Mouse (Mus musculus) hindbrain, embryonic 11.5 days (tissue): ENCODE measurements at regions not wholly inside any gene's neighbourhood (a gene's known extent, or its start where the extent isn't known, plus 50 kb on each side); places are given as distances from the start of the nearest gene placed in this dataset.

Experiments
- ATAC-seq: fragments of 200-750 bp; cut with Nextera tagmentation; 2 replicates; pipeline ENCODE4 v1.8.0; 2017; ENCODE audit warnings: mild to moderate bottlenecking, moderate TSS enrichment, moderate library complexity; ENCODE audit not compliant: low FRiP score
- DNase-seq: peaks from one replicate; pipeline ENCODE4 v3.0.0-alpha.2; 2015; ENCODE audit warnings: low spot score
- H3K27ac ChIP-seq: fragments of 300-500 bp; sonication (generic); 2 replicates; pipeline ENCODE4 v1.5.1; 2014; ENCODE audit warnings: mild to moderate bottlenecking, low read depth, low read length
- H3K27me3 ChIP-seq: fragments of 300-500 bp; sonication (generic); 2 replicates; pipeline ENCODE4 v1.6.1; 2014; ENCODE audit warnings: mild to moderate bottlenecking, low read length, moderate library complexity, mixed read lengths; ENCODE audit not compliant: control insufficient read depth, insufficient read depth
- H3K36me3 ChIP-seq: fragments of 300-500 bp; sonication (generic); 2 replicates; pipeline ENCODE4 v1.6.1; 2014; ENCODE audit warnings: mild to moderate bottlenecking, low read length, moderate library complexity, mixed read lengths; ENCODE audit not compliant: control insufficient read depth, insufficient read depth
- H3K4me1 ChIP-seq: fragments of 300-500 bp; sonication (generic); replicated peaks from 2 replicates; pipeline ENCODE4 v1.6.1; 2014; ENCODE audit warnings: low read length, mixed read lengths; ENCODE audit not compliant: control insufficient read depth, insufficient read depth
- H3K4me2 ChIP-seq: fragments of 300-500 bp; sonication (generic); replicated peaks from 2 replicates; pipeline ENCODE4 v1.6.1; 2014; ENCODE audit warnings: mild to moderate bottlenecking, low read depth, low read length
- H3K4me3 ChIP-seq: fragments of 300-500 bp; sonication (generic); 2 replicates; pipeline ENCODE4 v1.5.1; 2014; ENCODE audit warnings: low read depth, low read length
- H3K9ac ChIP-seq: fragments of 300-500 bp; sonication (generic); 2 replicates; pipeline ENCODE4 v1.6.1; 2014; ENCODE audit warnings: low read depth, low read length
- H3K9me3 ChIP-seq: fragments of 300-500 bp; sonication (generic); 2 replicates; pipeline ENCODE4 v1.6.1; 2016; ENCODE audit warnings: low read length; ENCODE audit not compliant: control insufficient read depth
- WGBS: fragments of 180-500 bp; shearing (Covaris S2); extraction: QIAGEN DNeasy Blood & Tissue Kit; methylation state at CpG from one replicate; pipeline ENCODE4 v1.1.7; 2014; 5-methylcytosine and 5-hydroxymethylcytosine counted together

DNA sequence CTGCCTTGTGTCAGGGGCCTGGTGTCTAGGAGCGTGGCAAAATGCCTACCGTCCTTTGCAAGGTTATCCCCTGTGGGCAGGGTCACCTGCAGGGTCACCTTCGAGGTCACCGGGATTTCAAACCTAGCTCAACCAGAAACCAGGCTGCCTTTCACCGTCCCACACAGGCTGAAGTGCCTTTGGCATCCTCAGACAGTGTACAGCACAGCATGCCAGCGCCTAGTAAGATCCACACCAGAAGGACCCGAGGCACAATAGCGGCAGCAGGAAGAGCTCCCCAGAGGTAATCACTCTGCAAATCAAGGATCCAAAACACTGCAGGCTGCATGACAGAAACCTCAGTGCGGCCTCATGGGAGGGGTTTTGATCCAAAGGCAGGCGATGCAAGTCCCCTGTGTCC, 155.9 kb downstream of the 2410131K14Rik start:
- Histone ChIP-seq H3K36me3 (no peaks in the 10 kb centered on the region), H3K27me3 (no peaks in the 10 kb centered on the region), H3K4me2 (no peak overlapping the region), H3K27ac (no peak overlapping the region), H3K4me1 (no peaks in the 10 kb centered on the region), H3K9ac (no peak overlapping the region), H3K4me3 (no peak overlapping the region), H3K9me3 (no peaks in the 10 kb centered on the region)
- ATAC-seq = no peak
- WGBS = 46% methylated on average over 10 of the region's 10 CpGs
- DNase-seq = no peak

DNA sequence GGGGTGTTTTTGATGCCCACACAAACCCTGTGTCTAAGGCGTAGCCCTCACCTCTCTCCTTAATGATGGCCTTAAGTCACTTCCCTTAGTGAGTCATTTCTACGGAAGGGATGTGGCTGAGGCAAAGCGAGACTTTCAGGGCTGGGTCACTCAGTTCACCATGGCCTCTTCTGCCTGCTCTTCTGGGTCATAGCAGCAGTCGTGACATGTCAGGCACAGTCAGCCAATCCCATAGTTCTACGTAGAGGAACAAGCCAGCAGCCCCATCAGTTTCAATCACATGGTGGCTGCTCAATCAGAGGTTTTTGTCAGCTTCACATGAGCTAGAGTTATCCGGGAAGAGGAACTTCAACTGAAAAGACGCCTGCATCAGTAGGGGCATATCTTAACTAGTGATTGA, 156.1 kb upstream of the Med13l start:
- Histone ChIP-seq H3K27me3 (no peaks in the 10 kb centered on the region), H3K9ac (no peak overlapping the region), H3K9me3 (no peaks in the 10 kb centered on the region), H3K4me1 (no peaks in the 10 kb centered on the region; the same call in 1 of the 2 replicates), H3K4me2 (no peak overlapping the region), H3K27ac (no peak overlapping the region), H3K4me3 (no peak overlapping the region), H3K36me3 (no peaks in the 10 kb centered on the region)
- no peak for DNase-seq
- no peak for ATAC-seq
- WGBS = 78% methylated on average over 7 of the region's 7 CpGs

DNA sequence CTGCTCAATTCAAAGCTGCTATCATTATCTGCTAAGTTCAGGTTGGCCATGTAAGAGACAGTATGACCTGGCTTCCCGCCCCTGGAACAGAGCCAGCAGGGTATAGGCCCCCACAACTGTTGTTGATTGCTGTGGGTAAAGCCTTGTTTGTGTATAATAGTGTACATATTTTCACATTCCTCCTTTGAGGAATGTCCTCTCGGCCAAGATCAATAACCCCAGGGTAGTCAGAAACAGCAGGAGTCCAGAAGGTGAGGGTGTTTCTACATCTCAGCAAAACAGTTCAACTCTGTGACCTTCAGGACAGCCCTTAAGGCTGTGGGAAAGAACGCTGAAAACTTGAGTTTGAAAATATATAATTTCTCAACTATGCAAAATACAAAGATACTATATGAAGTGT, 155.1 kb upstream of the Med13l start:
- Histone ChIP-seq H3K9me3 (no peaks in the 10 kb centered on the region), H3K4me3 (no peak overlapping the region), H3K27ac (no peak overlapping the region), H3K4me1 (no peaks in the 10 kb centered on the region; the same call in 1 of the 2 replicates), H3K9ac (no peak overlapping the region), H3K27me3 (no peaks in the 10 kb centered on the region), H3K4me2 (no peak overlapping the region), H3K36me3 (no peaks in the 10 kb centered on the region)
- ATAC-seq = no peak
- WGBS = 92% methylated on average over 3 of the region's 3 CpGs
- no peak for DNase-seq

DNA sequence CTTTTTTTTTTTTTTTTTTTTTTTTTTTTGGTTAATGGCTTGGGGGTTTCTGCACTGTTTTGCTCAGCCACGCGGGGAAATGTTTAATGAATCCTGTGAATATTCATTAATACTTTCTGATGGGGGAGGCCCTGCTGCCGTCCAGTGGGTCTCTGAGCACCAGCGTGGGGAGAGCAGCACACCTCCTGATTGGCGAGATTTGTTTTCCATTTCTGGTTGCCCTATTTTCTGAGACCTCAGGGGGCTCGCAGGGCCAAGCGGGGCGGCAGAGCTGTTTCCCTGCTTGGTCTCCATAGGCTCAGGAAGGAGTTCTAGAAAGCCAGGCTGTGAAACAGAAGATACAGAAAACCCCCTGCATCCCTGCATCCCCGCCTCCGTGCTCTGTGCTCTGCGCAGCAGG, 153.0 kb upstream of the Med13l start:
- Histone ChIP-seq H3K9me3 (no peaks in the 10 kb centered on the region), H3K4me2 (no peak overlapping the region), H3K36me3 (no peaks in the 10 kb centered on the region), H3K27ac (no peak overlapping the region), H3K9ac (no peak overlapping the region), H3K27me3 (no peaks in the 10 kb centered on the region), H3K4me1 (no peaks in the 10 kb centered on the region; the same call in 1 of the 2 replicates), H3K4me3 (no peak overlapping the region)
- 37% methylated on average over 11 of the region's 11 CpGs for WGBS
- ATAC-seq (no peak), DNase-seq (no peak)

DNA sequence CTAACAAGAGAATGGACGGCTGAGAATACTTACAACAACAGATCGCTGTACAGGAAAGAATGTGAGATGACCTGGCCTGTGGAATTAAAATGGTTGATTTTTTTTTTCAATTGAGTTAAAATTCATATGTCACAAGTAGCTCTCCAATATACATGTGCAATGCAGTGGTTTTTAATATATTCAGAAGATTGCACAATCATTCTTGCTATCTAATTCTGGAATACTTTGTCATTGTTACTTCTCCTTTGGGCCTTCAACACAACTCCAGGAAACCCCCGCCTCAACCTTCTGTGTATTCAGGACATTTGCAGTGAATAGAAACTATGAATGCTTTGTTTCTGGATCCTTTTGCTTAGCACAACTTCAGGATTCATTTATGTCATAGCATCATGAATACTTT, 152.5 kb upstream of the Med13l start:
- no peak overlapping the region for H3K27ac ChIP-seq
- no peak overlapping the region for H3K4me2 ChIP-seq
- 55% methylated on average over 3 of the region's 3 CpGs for WGBS
- no peak overlapping the region for H3K4me3 ChIP-seq
- H3K27me3 ChIP-seq = no peaks in the 10 kb centered on the region
- no peak overlapping the region for H3K9ac ChIP-seq
- no peaks in the 10 kb centered on the region for H3K9me3 ChIP-seq
- no peaks in the 10 kb centered on the region; the same call in 1 of the 2 replicates for H3K4me1 ChIP-seq
- no peaks in the 10 kb centered on the region for H3K36me3 ChIP-seq
- ATAC-seq (no peak), DNase-seq (no peak)

DNA sequence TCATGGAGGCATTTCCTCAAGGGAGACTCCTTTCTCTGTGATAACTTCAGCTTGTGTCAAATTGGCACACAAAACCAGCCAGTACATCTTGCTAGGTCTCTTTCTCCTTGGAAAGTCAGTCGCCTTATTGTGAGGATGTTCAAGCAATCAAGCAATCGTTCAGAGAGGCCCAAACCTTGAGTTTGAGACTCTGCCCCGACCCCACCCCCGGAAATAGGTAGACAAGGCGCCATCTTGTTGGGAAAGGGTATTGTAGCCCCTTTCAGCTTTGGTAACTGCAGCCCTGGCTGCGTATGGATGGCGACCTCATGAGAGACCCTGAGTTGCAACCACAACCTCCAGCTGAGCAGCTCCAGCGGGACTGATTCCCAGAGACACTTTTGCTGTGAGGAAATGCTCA, 151.7 kb upstream of the Med13l start:
- Histone ChIP-seq H3K4me3 (no peak overlapping the region), H3K27ac (no peak overlapping the region), H3K4me1 (no peaks in the 10 kb centered on the region; the same call in 1 of the 2 replicates), H3K9me3 (no peaks in the 10 kb centered on the region), H3K27me3 (no peaks in the 10 kb centered on the region), H3K36me3 (no peaks in the 10 kb centered on the region), H3K9ac (no peak overlapping the region), H3K4me2 (no peak overlapping the region)
- DNase-seq (no peak), ATAC-seq (no peak)
- 88% methylated on average over 8 of the region's 8 CpGs for WGBS

DNA sequence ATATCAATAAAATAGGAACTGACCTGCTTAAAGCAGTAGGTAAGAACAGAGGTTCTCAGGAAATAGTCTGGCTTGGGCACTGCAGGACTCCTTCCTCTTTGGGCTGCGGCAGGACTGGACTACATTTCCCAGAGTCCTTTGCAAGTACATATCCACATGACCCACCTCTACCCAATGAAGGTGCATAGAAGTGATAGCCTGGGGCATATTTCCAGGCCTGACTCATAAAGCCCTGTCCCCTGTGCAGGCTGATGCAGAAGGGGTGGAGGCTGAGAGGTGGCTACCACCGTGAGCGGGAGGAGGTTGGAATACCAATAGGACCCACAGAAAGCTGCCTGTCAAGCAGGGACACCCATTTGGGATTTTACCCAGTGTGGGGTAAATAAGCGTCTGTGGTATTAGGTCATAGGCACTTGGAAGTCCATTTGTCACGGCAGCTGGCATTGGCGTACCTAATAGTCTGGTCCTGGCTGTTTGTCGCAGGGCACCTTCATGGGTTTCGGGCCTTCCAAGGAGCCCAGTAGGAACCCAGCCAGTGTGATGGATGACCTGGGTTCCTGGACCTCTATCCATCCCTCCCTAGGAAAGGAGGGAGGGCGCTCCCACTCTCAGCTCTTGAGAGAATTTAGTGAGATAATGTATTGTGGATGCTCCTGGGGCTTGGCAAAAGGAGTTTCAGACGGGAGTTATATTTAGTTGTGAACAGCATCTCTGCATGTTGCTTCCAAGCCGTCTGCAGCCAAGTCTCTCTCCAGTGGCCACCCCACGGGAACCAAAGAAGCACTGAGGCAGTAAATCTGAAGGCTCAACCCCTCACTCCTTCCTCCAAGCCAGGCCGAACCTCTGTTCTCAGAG, 146.8 kb upstream of the Med13l start:
- Histone ChIP-seq H3K4me3 (no peak overlapping the region), H3K9ac (no peak overlapping the region), H3K4me2 (no peak overlapping the region), H3K9me3 (no peaks in the 10 kb centered on the region), H3K27me3 (no peaks in the 10 kb centered on the region), H3K4me1 (no peaks in the 10 kb centered on the region), H3K36me3 (no peaks in the 10 kb centered on the region), H3K27ac (no peak overlapping the region)
- ATAC-seq (peak; percentile 88), DNase-seq (peak; percentile 73)
- WGBS = 65% methylated on average over 13 of the region's 13 CpGs

DNA sequence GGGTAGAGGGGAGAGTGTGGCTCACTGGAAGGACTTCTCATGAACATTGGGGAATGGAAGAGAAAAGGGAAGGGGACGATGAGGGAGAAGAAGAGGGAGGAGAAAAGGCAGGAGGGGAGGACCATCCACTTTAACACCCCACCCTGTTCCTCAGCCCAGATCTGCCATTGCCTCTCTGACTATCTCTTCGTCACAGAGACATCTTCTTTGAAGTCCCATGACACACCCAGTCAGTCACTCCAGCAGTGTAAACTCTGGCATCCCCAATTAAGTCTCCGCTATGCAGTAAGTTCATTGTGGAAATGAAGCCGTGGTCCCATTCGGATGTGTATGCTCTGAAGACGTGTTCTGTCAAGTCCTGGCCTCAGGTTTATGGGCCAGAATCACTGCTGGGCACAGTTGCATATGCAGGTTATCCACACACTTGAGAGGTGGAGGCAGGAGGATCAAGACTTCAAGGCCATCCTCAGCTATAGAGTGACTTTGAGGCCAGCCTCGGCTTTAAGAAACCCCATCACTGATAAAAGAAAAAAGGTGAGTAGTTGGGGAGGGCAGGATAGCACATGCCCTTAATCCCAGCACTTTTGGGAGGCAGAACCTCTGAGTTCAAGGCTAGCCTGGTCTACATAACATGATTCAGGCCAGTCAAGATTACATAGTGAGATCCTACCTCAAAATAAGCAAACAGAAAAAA, 141.0 kb upstream of the Med13l start:
- no peak overlapping the region for H3K9ac ChIP-seq
- H3K27me3 ChIP-seq = no peaks in the 10 kb centered on the region
- 0 out of 2 replicates have a peak, but pooled peaks cover 2% of the 10 kb centered on the region for H3K4me1 ChIP-seq
- no peak overlapping the region for H3K27ac ChIP-seq
- DNase-seq = no peak
- no peak overlapping the region for H3K4me3 ChIP-seq
- no peak for ATAC-seq
- no peaks in the 10 kb centered on the region for H3K36me3 ChIP-seq
- H3K9me3 ChIP-seq = no peaks in the 10 kb centered on the region
- 86% methylated on average over 7 of the region's 7 CpGs for WGBS
- H3K4me2 ChIP-seq = no peak overlapping the region
